Mouse (Mus musculus) liver, adult 2 months (tissue): ENCODE measurements around the gene Brinp3.

ENCODE experiments used
- CTCF ChIP-seq: fragments of 200-500 bp; IDR thresholded peaks from 2 replicates; pipeline ENCODE4 v1.5.1; 2011; ENCODE audit warnings: low read depth, low read length, control low read depth
- POLR2A ChIP-seq: fragments of 200-500 bp; IDR thresholded peaks from 2 replicates; pipeline ENCODE4 v1.6.1; 2011; ENCODE audit warnings: low read length, control low read depth; ENCODE audit not compliant: insufficient read depth; ENCODE audit errors: extremely low read depth

GRCm38 (mm10) chr1:146700724-146701123, 206.2 kb downstream of the Brinp3 start:
- TF ChIP-seq POLR2A (no peak), CTCF (no peak)
